Mouse (Mus musculus) spleen, adult 18-20 months (tissue): ENCODE results near the gene Fam71d.

ENCODE experiments used
- DNase-seq, 2 experiments: peaks; one replicate each; pipeline ENCODE4 v3.0.0; 2022; ENCODE audit warnings: mixed read lengths in 2 of 2

The Fam71d gene

GRCm38 (mm10) chr12:78777916-78778315 lies 86.6 kb downstream of the Fam71d start:
- no peak for DNase-seq

GRCm38 (mm10) chr12:78778423-78779067 lies 87.2 kb downstream of the Fam71d start:
- DNase-seq = no peak
